Mouse (Mus musculus): ENCODE results near the gene Ppox. TPM values are rescaled to one million over a fixed set of nuclear protein-coding genes. Genes with fewer than 3 reads are reported as not detected.
"Not testable (repeated sequence)": the region's sequence is repeated elsewhere in the genome, so short reads cannot be mapped to it uniquely, and the experiment has no call there.

The Ppox gene
- polyA plus RNA-seq, 1 experiment from 2014 or later = 50.9 TPM

- no peaks in the 10 kb centered on the region for H3K4me1 ChIP-seq (ENCODE audit: insufficient read depth)
- no peak overlapping the region for H3K9ac ChIP-seq
- no peaks in the 10 kb centered on the region for H3K27me3 ChIP-seq (ENCODE audit: insufficient read depth, low read length)
- no peak for DNase-seq
- H3K4me2 ChIP-seq = no peak overlapping the region
- H3K4me3 ChIP-seq (ENCODE audit: low read depth, low read length) = no peak overlapping the region
- 88% methylated on average over 1 of the region's 1 CpGs for WGBS
- 0 out of 2 replicates have a peak, but pooled peaks cover 5% of the 10 kb centered on the region for H3K36me3 ChIP-seq (ENCODE audit: insufficient read depth)
- H3K27ac ChIP-seq (ENCODE audit: low read depth) = no peak overlapping the region
- peak; percentile 44 for ATAC-seq (ENCODE audit: insufficient read depth)
- H3K9me3 ChIP-seq (ENCODE audit: low read depth, low read length) = no peaks in the 10 kb centered on the region
- TF ChIP-seq CTCF (IDR thresholded peaks at IDR 0.05; ENCODE audit: low read depth) = no peak
Observed at GRCm38 (mm10) chr1:171322012-171322411, 41.0 kb upstream of the Ppox start.

GRCm38 (mm10) chr1:171321415-171321814, 40.4 kb upstream of the Ppox start:
- Histone ChIP-seq H3K36me3 (ENCODE audit: insufficient read depth) (0 out of 2 replicates have a peak, but pooled peaks cover 5% of the 10 kb centered on the region), H3K9ac (no peak overlapping the region), H3K4me1 (ENCODE audit: insufficient read depth) (no peaks in the 10 kb centered on the region), H3K4me3 (ENCODE audit: low read depth, low read length) (no peak overlapping the region), H3K27ac (ENCODE audit: low read depth) (no peak overlapping the region), H3K4me2 (no peak overlapping the region), H3K9me3 (ENCODE audit: low read depth, low read length) (no peaks in the 10 kb centered on the region), H3K27me3 (ENCODE audit: insufficient read depth, low read length) (no peaks in the 10 kb centered on the region)
- TF ChIP-seq CTCF (IDR thresholded peaks at IDR 0.05; ENCODE audit: low read depth) = peak; percentile 69
- no peak for ATAC-seq (ENCODE audit: insufficient read depth)
- peak; percentile 75 for DNase-seq

- H3K27ac ChIP-seq (ENCODE audit: low read depth) = no peak overlapping the region
- TF ChIP-seq CTCF (IDR thresholded peaks at IDR 0.05; ENCODE audit: low read depth) = no peak
- no peak overlapping the region for H3K9ac ChIP-seq
- H3K36me3 ChIP-seq (ENCODE audit: insufficient read depth) = 0 out of 2 replicates have a peak, but pooled peaks cover 5% of the 10 kb centered on the region
- no peaks in the 10 kb centered on the region for H3K9me3 ChIP-seq (ENCODE audit: low read depth, low read length)
- ATAC-seq (ENCODE audit: insufficient read depth) (no peak), DNase-seq (no peak)
- no peaks in the 10 kb centered on the region for H3K27me3 ChIP-seq (ENCODE audit: insufficient read depth, low read length)
- no peak overlapping the region for H3K4me3 ChIP-seq (ENCODE audit: low read depth, low read length)
- H3K4me1 ChIP-seq (ENCODE audit: insufficient read depth) = no peaks in the 10 kb centered on the region
- 19% methylated on average over 5 of the region's 5 CpGs for WGBS
- H3K4me2 ChIP-seq = peak overlapping the region; percentile 29; the same call in 1 of the 2 replicates
Observed at GRCm38 (mm10) chr1:171320151-171320550, 39.2 kb upstream of the Ppox start.

GRCm38 (mm10) chr1:171319748-171320147, 38.8 kb upstream of the Ppox start:
- no peak for ATAC-seq (ENCODE audit: insufficient read depth)
- Histone ChIP-seq H3K4me3 (ENCODE audit: low read depth, low read length) (no peak overlapping the region), H3K4me2 (peak overlapping the region; percentile 29; the same call in 1 of the 2 replicates)

GRCm38 (mm10) chr1:171309321-171309720, 28.3 kb upstream of the Ppox start:
- ATAC-seq (ENCODE audit: insufficient read depth) (no peak), DNase-seq (no peak)
- TF ChIP-seq CTCF (IDR thresholded peaks at IDR 0.05; ENCODE audit: low read depth) = no peak
- Histone ChIP-seq H3K9ac (no peak overlapping the region), H3K36me3 (ENCODE audit: insufficient read depth) (no peaks in the 10 kb centered on the region), H3K27ac (ENCODE audit: low read depth) (no peak overlapping the region), H3K27me3 (ENCODE audit: insufficient read depth, low read length) (no peaks in the 10 kb centered on the region), H3K4me1 (ENCODE audit: insufficient read depth) (no peaks in the 10 kb centered on the region), H3K4me3 (ENCODE audit: low read depth, low read length) (no peak overlapping the region), H3K9me3 (ENCODE audit: low read depth, low read length) (no peaks in the 10 kb centered on the region), H3K4me2 (no peak overlapping the region)
- 53% methylated on average over 2 of the region's 2 CpGs for WGBS

More at GRCm38 (mm10) chr1:171319748-171320147, 38.8 kb upstream of the Ppox start:
- no peak for DNase-seq
- no peak overlapping the region for H3K27ac ChIP-seq (ENCODE audit: low read depth)
- no peak overlapping the region for H3K9ac ChIP-seq
- 0 out of 2 replicates have a peak, but pooled peaks cover 1% of the 10 kb centered on the region for H3K36me3 ChIP-seq (ENCODE audit: insufficient read depth)
- 19% methylated on average over 7 of the region's 7 CpGs for WGBS
- H3K27me3 ChIP-seq (ENCODE audit: insufficient read depth, low read length) = no peaks in the 10 kb centered on the region
- H3K4me1 ChIP-seq (ENCODE audit: insufficient read depth) = no peaks in the 10 kb centered on the region
- H3K9me3 ChIP-seq (ENCODE audit: low read depth, low read length) = no peaks in the 10 kb centered on the region
- TF ChIP-seq CTCF (IDR thresholded peaks at IDR 0.05; ENCODE audit: low read depth) = no peak

GRCm38 (mm10) chr1:171306157-171306556, 25.2 kb upstream of the Ppox start:
- not testable (repeated sequence) for DNase-seq; H3K4me3 ChIP-seq (ENCODE audit: low read depth, low read length); H3K4me1 ChIP-seq (ENCODE audit: insufficient read depth); H3K9me3 ChIP-seq (ENCODE audit: low read depth, low read length); H3K9ac ChIP-seq; H3K4me2 ChIP-seq; ATAC-seq (ENCODE audit: insufficient read depth); H3K36me3 ChIP-seq (ENCODE audit: insufficient read depth); H3K27me3 ChIP-seq (ENCODE audit: insufficient read depth, low read length); H3K27ac ChIP-seq (ENCODE audit: low read depth)
- 60% methylated on average over 5 of the region's 5 CpGs for WGBS

GRCm38 (mm10) chr1:171298226-171298625, 17.2 kb upstream of the Ppox start:
- Histone ChIP-seq H3K4me1 (ENCODE audit: insufficient read depth) (peaks cover 4% of the 10 kb centered on the region; the same call in 1 of the 2 replicates), H3K4me3 (ENCODE audit: low read depth, low read length) (no peak overlapping the region), H3K9ac (no peak overlapping the region), H3K9me3 (ENCODE audit: low read depth, low read length) (no peaks in the 10 kb centered on the region), H3K36me3 (ENCODE audit: insufficient read depth) (no peaks in the 10 kb centered on the region), H3K4me2 (no peak overlapping the region), H3K27me3 (ENCODE audit: insufficient read depth, low read length) (peaks cover 8% of the 10 kb centered on the region; the same call in 1 of the 2 replicates), H3K27ac (ENCODE audit: low read depth) (no peak overlapping the region)
- no peak for DNase-seq
- no peak for TF ChIP-seq CTCF (IDR thresholded peaks at IDR 0.05; ENCODE audit: low read depth)
- ATAC-seq (ENCODE audit: insufficient read depth) = no peak
- 45% methylated on average over 3 of the region's 3 CpGs for WGBS
